Mouse (Mus musculus): ENCODE measurements at regions not wholly inside any gene's neighbourhood (a gene's known extent, or its start where the extent isn't known, plus 50 kb on each side); places are given as distances from the start of the nearest gene placed in this dataset.

DNA sequence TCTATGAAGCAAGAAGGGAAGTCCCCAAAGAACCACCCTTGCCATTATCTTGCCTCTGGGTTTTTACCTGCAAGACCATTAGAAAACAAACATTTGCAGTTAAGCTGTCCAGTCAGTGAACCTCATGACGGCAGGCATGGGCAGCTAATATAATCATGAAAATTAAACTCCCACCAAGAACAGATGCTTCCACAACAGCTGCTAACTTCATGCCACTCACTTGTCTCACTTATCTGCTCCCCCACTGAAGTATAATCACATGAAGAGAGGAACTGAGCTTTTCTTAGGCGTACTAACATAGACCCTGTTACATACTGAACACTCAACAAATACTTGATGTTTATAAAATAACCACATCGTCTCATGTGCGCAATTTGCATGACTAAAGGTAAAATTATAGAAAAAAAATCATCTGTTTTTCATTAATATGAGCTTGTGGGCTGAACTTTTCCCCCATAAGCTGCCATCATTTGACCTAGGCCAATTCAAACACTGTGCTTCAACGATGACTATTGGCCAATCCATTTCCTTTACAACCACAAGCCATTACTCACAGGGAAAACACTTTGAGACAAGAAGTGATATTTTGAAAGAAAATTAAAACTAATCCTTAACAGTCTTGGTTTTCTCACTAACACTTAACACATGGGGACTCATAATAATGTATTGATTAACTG is 267.1 kb downstream of the Nuf2 start:
- Histone ChIP-seq H3K36me3 (ENCODE audit: control insufficient read depth, insufficient read depth, low read length) (no peaks in the 10 kb centered on the region), H3K4me2 (replicated peaks; ENCODE audit: low read depth, low read length) (no peak overlapping the region), H3K9ac (ENCODE audit: low read depth, low read length) (no peak overlapping the region), H3K4me1 (replicated peaks; ENCODE audit: control insufficient read depth, insufficient read depth, low read length) (no peaks in the 10 kb centered on the region), H3K27me3 (ENCODE audit: control insufficient read depth, insufficient read depth, low read length) (no peaks in the 10 kb centered on the region), H3K9me3 (ENCODE audit: control insufficient read depth, low read length) (no peaks in the 10 kb centered on the region), H3K27ac (ENCODE audit: low read depth, low read length) (no peak overlapping the region), H3K4me3 (ENCODE audit: low read depth, low read length) (no peak overlapping the region)
- WGBS = 78% methylated on average over 5 of the region's 5 CpGs
- no peak for ATAC-seq (ENCODE audit: low FRiP score)
- DNase-seq (ENCODE audit: low spot score) = no peak

DNA sequence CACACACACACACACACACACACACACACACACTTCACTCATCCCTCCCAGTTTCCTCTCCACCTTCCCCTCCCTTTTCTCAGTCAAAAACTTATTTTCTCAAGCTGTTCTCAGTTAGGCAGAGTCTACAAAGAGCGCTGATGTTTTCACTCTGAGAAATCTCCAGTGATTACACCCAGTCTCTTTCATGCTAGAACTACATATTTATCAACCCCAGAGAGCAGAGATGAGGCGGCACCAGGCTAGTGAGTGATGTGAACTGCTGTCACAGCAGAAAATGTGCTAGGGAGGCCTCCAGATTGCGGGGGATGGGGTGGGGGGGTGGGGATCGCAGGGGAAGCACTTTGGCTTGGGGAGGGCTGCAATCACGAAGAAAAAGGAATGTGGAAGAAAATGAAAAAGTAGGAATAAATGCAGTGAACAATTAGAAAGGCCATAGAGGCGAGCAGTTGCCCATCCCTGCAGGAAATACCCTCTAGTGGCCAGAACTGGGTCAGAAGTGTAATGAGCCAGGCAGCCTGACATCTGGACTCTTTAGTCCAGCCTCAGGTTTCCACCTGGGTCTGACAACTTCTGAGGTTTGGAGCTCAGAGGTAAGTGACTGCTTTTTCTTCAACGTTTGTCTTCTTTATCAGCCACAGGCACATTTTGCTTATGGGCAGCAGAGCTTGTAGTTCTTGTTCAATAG is 276.9 kb downstream of the Nuf2 start:
- H3K9me3 ChIP-seq (ENCODE audit: control insufficient read depth, low read length) = no peaks in the 10 kb centered on the region
- no peak overlapping the region for H3K27ac ChIP-seq (ENCODE audit: low read depth, low read length)
- H3K4me2 ChIP-seq (replicated peaks; ENCODE audit: low read depth, low read length) = no peak overlapping the region
- H3K4me3 ChIP-seq (ENCODE audit: low read depth, low read length) = no peak overlapping the region
- H3K27me3 ChIP-seq (ENCODE audit: control insufficient read depth, insufficient read depth, low read length) = no peaks in the 10 kb centered on the region
- 48% methylated on average over 7 of the region's 7 CpGs for WGBS
- DNase-seq (ENCODE audit: low spot score) (no peak), ATAC-seq (ENCODE audit: low FRiP score) (no peak)
- no peak overlapping the region for H3K9ac ChIP-seq (ENCODE audit: low read depth, low read length)
- H3K4me1 ChIP-seq (replicated peaks; ENCODE audit: control insufficient read depth, insufficient read depth, low read length) = no peaks in the 10 kb centered on the region
- no peaks in the 10 kb centered on the region for H3K36me3 ChIP-seq (ENCODE audit: control insufficient read depth, insufficient read depth, low read length)

DNA sequence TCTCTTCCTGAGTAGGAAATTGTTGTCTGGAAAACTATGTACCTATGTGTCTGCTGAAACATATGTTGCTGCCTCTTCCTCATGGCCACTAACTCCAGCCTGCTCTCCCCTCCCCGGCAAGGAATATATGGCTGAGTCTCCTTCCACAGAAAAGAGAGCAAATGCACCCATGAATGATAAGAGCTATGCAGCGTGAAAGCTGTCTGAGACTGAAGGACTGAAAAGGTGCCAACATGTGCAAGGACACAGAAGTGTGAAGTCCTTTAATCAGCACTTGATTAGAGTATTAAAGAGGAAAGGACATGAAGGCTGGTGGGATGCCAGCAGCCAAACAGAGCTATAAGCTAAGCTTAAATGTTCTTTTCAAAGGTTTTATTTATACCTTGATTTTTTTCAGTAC is 279.1 kb downstream of the Nuf2 start:
- Histone ChIP-seq H3K27me3 (ENCODE audit: control insufficient read depth, insufficient read depth, low read length) (no peaks in the 10 kb centered on the region), H3K4me3 (ENCODE audit: low read depth, low read length) (no peak overlapping the region), H3K9ac (ENCODE audit: low read depth, low read length) (no peak overlapping the region), H3K27ac (ENCODE audit: low read depth, low read length) (no peak overlapping the region), H3K36me3 (ENCODE audit: control insufficient read depth, insufficient read depth, low read length) (no peaks in the 10 kb centered on the region), H3K4me2 (replicated peaks; ENCODE audit: low read depth, low read length) (no peak overlapping the region), H3K4me1 (replicated peaks; ENCODE audit: control insufficient read depth, insufficient read depth, low read length) (no peaks in the 10 kb centered on the region), H3K9me3 (ENCODE audit: control insufficient read depth, low read length) (no peaks in the 10 kb centered on the region)
- 86% methylated on average over 2 of the region's 2 CpGs for WGBS
- ATAC-seq (ENCODE audit: low FRiP score) = no peak
- DNase-seq (ENCODE audit: low spot score) = no peak

DNA sequence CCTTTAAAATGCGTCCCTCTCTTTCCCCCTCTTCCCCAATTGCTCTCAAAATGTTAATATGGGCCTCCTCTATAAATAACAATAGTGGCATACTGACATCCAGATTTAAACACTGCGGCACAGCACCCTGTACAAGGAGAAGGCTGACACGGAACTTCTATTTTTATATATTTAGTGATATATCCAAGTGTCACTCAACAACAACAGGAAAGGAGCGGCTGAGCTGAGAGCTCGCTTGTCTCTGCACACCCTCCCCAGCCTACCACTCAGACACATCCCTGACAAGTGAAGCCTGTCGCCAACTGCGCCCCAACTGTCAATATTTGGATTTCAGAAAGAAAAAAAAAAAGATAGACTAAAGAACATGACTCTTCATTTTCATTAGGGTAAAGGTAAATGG is 282.2 kb downstream of the Nuf2 start:
- Histone ChIP-seq H3K27me3 (ENCODE audit: control insufficient read depth, insufficient read depth, low read length) (no peaks in the 10 kb centered on the region), H3K9ac (ENCODE audit: low read depth, low read length) (no peak overlapping the region), H3K4me3 (ENCODE audit: low read depth, low read length) (no peak overlapping the region), H3K27ac (ENCODE audit: low read depth, low read length) (no peak overlapping the region), H3K4me2 (replicated peaks; ENCODE audit: low read depth, low read length) (no peak overlapping the region), H3K36me3 (ENCODE audit: control insufficient read depth, insufficient read depth, low read length) (no peaks in the 10 kb centered on the region), H3K4me1 (replicated peaks; ENCODE audit: control insufficient read depth, insufficient read depth, low read length) (no peaks in the 10 kb centered on the region), H3K9me3 (ENCODE audit: control insufficient read depth, low read length) (no peaks in the 10 kb centered on the region)
- WGBS = 91% methylated on average over 7 of the region's 7 CpGs
- DNase-seq (ENCODE audit: low spot score) = no peak
- no peak for ATAC-seq (ENCODE audit: low FRiP score)

DNA sequence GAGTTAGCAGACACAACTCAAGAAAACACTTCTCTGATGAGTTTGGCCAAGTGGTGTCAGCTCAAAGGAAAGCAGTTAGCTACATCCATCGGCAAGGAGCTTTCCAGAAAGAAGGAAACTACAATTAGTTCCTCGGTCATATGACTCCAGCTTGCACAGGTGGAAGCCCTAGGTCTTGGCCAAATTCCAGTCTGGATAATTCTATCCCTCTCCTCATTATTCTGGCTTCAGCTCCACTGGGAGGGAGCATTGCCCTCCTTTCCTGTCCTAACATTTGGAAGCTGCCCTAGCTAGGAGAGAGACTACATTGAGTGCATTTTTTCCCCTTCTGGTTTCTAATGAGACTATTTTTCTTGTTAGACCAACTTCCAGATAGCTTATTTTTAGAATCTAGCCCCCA is 290.9 kb downstream of the Nuf2 start:
- WGBS = 86% methylated on average over 2 of the region's 2 CpGs
- Histone ChIP-seq H3K4me2 (replicated peaks; ENCODE audit: low read depth, low read length) (no peak overlapping the region), H3K27me3 (ENCODE audit: control insufficient read depth, insufficient read depth, low read length) (no peaks in the 10 kb centered on the region), H3K27ac (ENCODE audit: low read depth, low read length) (no peak overlapping the region), H3K9ac (ENCODE audit: low read depth, low read length) (no peak overlapping the region), H3K36me3 (ENCODE audit: control insufficient read depth, insufficient read depth, low read length) (no peaks in the 10 kb centered on the region), H3K9me3 (ENCODE audit: control insufficient read depth, low read length) (no peaks in the 10 kb centered on the region), H3K4me3 (ENCODE audit: low read depth, low read length) (no peak overlapping the region), H3K4me1 (replicated peaks; ENCODE audit: control insufficient read depth, insufficient read depth, low read length) (0 out of 2 replicates have a peak, but pooled peaks cover under 1% of the 10 kb centered on the region)
- ATAC-seq (ENCODE audit: low FRiP score) (no peak), DNase-seq (ENCODE audit: low spot score) (no peak)

DNA sequence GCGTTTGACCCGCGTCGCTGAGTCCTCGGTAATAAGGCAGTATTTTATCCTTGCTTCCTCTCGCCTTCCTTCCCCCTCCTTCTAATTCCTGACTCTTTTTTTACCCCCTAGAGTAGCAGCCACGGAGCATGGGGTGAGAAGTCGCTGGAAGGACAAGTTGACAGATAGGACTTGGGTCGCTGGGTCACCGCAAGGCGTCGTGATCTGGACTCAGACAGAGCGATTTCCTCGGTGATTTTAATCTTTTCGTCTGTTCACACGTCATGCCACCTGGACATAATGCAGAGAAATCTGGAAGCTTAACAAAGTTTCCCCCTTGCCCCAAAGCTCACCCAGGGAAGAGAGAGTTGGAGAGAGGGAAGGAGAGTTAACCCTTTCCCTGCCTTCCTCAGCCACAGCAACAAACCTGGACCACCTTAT is 292.6 kb downstream of the Nuf2 start:
- Histone ChIP-seq H3K27me3 (ENCODE audit: control insufficient read depth, insufficient read depth, low read length) (no peaks in the 10 kb centered on the region), H3K9ac (ENCODE audit: low read depth, low read length) (no peak overlapping the region), H3K9me3 (ENCODE audit: control insufficient read depth, low read length) (no peaks in the 10 kb centered on the region), H3K27ac (ENCODE audit: low read depth, low read length) (no peak overlapping the region), H3K36me3 (ENCODE audit: control insufficient read depth, insufficient read depth, low read length) (no peaks in the 10 kb centered on the region), H3K4me2 (replicated peaks; ENCODE audit: low read depth, low read length) (no peak overlapping the region), H3K4me3 (ENCODE audit: low read depth, low read length) (no peak overlapping the region), H3K4me1 (replicated peaks; ENCODE audit: control insufficient read depth, insufficient read depth, low read length) (0 out of 2 replicates have a peak, but pooled peaks cover 2% of the 10 kb centered on the region)
- WGBS = 39% methylated on average over 16 of the region's 16 CpGs
- DNase-seq (ENCODE audit: low spot score) (peak; percentile 23), ATAC-seq (ENCODE audit: low FRiP score) (no peak)

DNA sequence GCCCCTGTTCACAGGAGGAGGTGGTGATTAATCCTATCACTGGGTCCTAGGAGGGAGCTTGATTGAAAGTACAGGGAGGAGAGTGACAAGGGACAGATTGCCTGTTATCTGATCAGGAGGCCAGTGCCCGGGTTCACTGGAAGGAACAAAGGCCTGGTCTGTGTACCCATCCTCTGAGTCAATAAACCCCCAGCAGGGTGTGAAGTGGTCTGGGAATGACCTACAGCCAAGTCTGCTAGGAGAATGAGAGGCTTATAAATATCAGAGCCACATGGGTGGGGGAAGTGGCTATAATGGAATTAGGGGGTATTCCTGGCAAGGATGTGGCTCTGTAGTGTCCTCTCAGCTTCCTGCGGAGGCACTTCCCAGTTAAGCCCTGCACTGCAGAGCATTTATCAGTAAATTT is 296.0 kb downstream of the Nuf2 start:
- WGBS = 13% methylated on average over 2 of the region's 2 CpGs
- H3K9ac ChIP-seq (ENCODE audit: low read depth, low read length) = no peak overlapping the region
- H3K9me3 ChIP-seq (ENCODE audit: control insufficient read depth, low read length) = no peaks in the 10 kb centered on the region
- H3K27ac ChIP-seq (ENCODE audit: low read depth, low read length) = no peak overlapping the region
- no peak overlapping the region for H3K4me2 ChIP-seq (replicated peaks; ENCODE audit: low read depth, low read length)
- peak; percentile 45; the same call in 1 of the 2 replicates for ATAC-seq (ENCODE audit: low FRiP score)
- H3K27me3 ChIP-seq (ENCODE audit: control insufficient read depth, insufficient read depth, low read length) = no peaks in the 10 kb centered on the region
- DNase-seq (ENCODE audit: low spot score) = peak; percentile 36
- no peak overlapping the region for H3K4me3 ChIP-seq (ENCODE audit: low read depth, low read length)
- 0 out of 2 replicates have a peak, but pooled peaks cover 2% of the 10 kb centered on the region for H3K4me1 ChIP-seq (replicated peaks; ENCODE audit: control insufficient read depth, insufficient read depth, low read length)
- H3K36me3 ChIP-seq (ENCODE audit: control insufficient read depth, insufficient read depth, low read length) = no peaks in the 10 kb centered on the region

DNA sequence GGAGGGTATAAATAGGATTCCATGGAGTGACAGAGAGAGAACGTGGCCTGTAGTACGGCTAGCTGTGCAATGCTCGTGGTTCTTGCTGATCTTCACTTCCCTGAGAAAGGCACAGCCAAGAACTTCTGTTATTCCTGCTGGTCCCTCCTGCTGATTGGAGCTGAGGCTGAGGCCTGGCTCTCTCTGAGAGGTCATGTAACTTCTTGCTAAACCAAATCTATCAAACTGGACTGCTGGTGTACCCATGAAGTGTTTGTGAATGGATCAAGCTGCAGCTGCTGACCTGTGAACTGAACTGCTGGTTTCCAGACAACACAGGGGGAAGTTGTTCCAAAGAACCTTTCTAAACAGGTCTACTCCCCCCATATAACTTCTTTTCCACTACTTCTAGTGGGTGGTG is 297.9 kb downstream of the Nuf2 start:
- H3K4me2 ChIP-seq (replicated peaks; ENCODE audit: low read depth, low read length) = no peak overlapping the region
- H3K9me3 ChIP-seq (ENCODE audit: control insufficient read depth, low read length) = no peaks in the 10 kb centered on the region
- H3K36me3 ChIP-seq (ENCODE audit: control insufficient read depth, insufficient read depth, low read length) = no peaks in the 10 kb centered on the region
- ATAC-seq (ENCODE audit: low FRiP score) (no peak), DNase-seq (ENCODE audit: low spot score) (no peak)
- no peak overlapping the region for H3K27ac ChIP-seq (ENCODE audit: low read depth, low read length)
- no peaks in the 10 kb centered on the region for H3K27me3 ChIP-seq (ENCODE audit: control insufficient read depth, insufficient read depth, low read length)
- H3K4me3 ChIP-seq (ENCODE audit: low read depth, low read length) = no peak overlapping the region
- H3K4me1 ChIP-seq (replicated peaks; ENCODE audit: control insufficient read depth, insufficient read depth, low read length) = 0 out of 2 replicates have a peak, but pooled peaks cover 2% of the 10 kb centered on the region
- no peak overlapping the region for H3K9ac ChIP-seq (ENCODE audit: low read depth, low read length)
- 50% methylated on average over 3 of the region's 3 CpGs for WGBS

DNA sequence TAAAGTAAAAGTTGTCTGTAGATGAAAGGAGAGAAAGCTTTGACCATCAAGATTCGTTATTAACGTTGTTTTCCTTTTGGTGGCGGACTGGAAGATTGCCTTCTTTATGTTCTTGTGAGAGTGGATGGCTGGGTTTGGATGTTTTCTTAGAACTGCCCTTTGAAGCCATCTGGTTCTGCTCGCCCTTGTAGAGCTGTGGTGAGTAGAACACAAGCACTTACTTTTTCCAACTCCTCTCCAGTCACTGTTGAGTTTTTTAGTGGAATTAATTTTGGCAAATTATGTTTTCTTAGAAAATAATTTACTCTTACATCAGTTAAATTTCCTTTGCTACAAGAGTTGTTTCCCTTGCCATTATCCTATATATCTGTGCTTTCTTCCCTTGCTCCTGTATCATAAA is 301.2 kb downstream of the Nuf2 start:
- DNase-seq (ENCODE audit: low spot score) = no peak
- Histone ChIP-seq H3K9me3 (ENCODE audit: control insufficient read depth, low read length) (no peaks in the 10 kb centered on the region), H3K4me1 (replicated peaks; ENCODE audit: control insufficient read depth, insufficient read depth, low read length) (no peaks in the 10 kb centered on the region), H3K4me3 (ENCODE audit: low read depth, low read length) (no peak overlapping the region), H3K27me3 (ENCODE audit: control insufficient read depth, insufficient read depth, low read length) (no peaks in the 10 kb centered on the region), H3K9ac (ENCODE audit: low read depth, low read length) (no peak overlapping the region), H3K4me2 (replicated peaks; ENCODE audit: low read depth, low read length) (no peak overlapping the region), H3K27ac (ENCODE audit: low read depth, low read length) (no peak overlapping the region), H3K36me3 (ENCODE audit: control insufficient read depth, insufficient read depth, low read length) (no peaks in the 10 kb centered on the region)
- ATAC-seq (ENCODE audit: low FRiP score) = no peak
- WGBS = 67% methylated on average over 4 of the region's 4 CpGs
